Mouse (Mus musculus) hindbrain, embryonic 10.5 days (tissue): ENCODE data around the gene Reps2. TPM values are rescaled to one million over a fixed set of nuclear protein-coding genes. Genes with fewer than 3 reads are reported as not detected.
A peak's percentile ranks its signal among the peaks of the same experiment; 100 is the strongest.

ENCODE experiments used
- DNase-seq: peaks from one replicate; pipeline ENCODE4 v3.0.0-alpha.2; 2017; ENCODE audit warnings: low spot score
- H3K27ac ChIP-seq: fragments of 300-500 bp; sonication (generic); 2 replicates; pipeline ENCODE4 v1.5.1; 2016; ENCODE audit warnings: mild to moderate bottlenecking, moderate library complexity
- H3K27me3 ChIP-seq: fragments of 300-500 bp; sonication (generic); 2 replicates; pipeline ENCODE4 v1.6.1; 2016; ENCODE audit warnings: mild to moderate bottlenecking; ENCODE audit not compliant: poor library complexity, insufficient read depth, severe bottlenecking
- H3K36me3 ChIP-seq: fragments of 300-500 bp; sonication (generic); 2 replicates; pipeline ENCODE4 v1.6.1; 2016; ENCODE audit warnings: mild to moderate bottlenecking, moderate library complexity
- H3K4me1 ChIP-seq: fragments of 300-500 bp; sonication (generic); replicated peaks from 2 replicates; pipeline ENCODE4 v1.6.1; 2016; ENCODE audit warnings: mild to moderate bottlenecking
- H3K4me3 ChIP-seq: fragments of 300-500 bp; sonication (generic); 2 replicates; pipeline ENCODE4 v1.5.1; 2016; ENCODE audit warnings: mild to moderate bottlenecking, moderate library complexity
- H3K9me3 ChIP-seq: fragments of 300-500 bp; sonication (generic); 2 replicates; pipeline ENCODE4 v1.6.1; 2016; ENCODE audit warnings: mild to moderate bottlenecking, moderate library complexity
- WGBS: fragments of 180-500 bp; shearing (Covaris S2); methylation state at CpG from one replicate; pipeline ENCODE4 v1.1.7; 2016; 5-methylcytosine and 5-hydroxymethylcytosine counted together
- polyA plus RNA-seq: library from polyadenylated mRNA; unstranded; fragments of >200 nt; fragmentation: Nextera tagmentation; extraction: Ambion mirVana; gene quantifications from 2 replicates; pipeline ENCODE4 v1.2.1, GENCODE M21; 2016

The Reps2 gene
- polyA plus RNA-seq, 1 experiment from 2014 or later = 0.38 TPM

- Histone ChIP-seq H3K9me3 (no peaks in the 10 kb centered on the region), H3K4me1 (no peaks in the 10 kb centered on the region), H3K36me3 (no peaks in the 10 kb centered on the region), H3K4me3 (no peak overlapping the region), H3K27ac (no peak overlapping the region), H3K27me3 (peaks cover 67% of the 10 kb centered on the region)
- no peak for DNase-seq
- 84% methylated on average over 2 of the region's 2 CpGs for WGBS
These were observed 123.1 kb downstream of the Reps2 start for GRCm38 (mm10) chrX:162520374-162520773.

- Histone ChIP-seq H3K27me3 (peaks cover 46% of the 10 kb centered on the region), H3K9me3 (no peaks in the 10 kb centered on the region), H3K36me3 (no peaks in the 10 kb centered on the region), H3K27ac (no peak overlapping the region), H3K4me1 (no peaks in the 10 kb centered on the region), H3K4me3 (no peak overlapping the region)
- no peak for DNase-seq
- WGBS = 75% methylated on average over 2 of the region's 2 CpGs
These were observed 132.9 kb downstream of the Reps2 start for GRCm38 (mm10) chrX:162510426-162510980.

- H3K9me3 ChIP-seq = no peaks in the 10 kb centered on the region
- peaks cover 77% of the 10 kb centered on the region for H3K27me3 ChIP-seq
- WGBS = 31% methylated on average over 2 of the region's 2 CpGs
- DNase-seq = no peak
- H3K27ac ChIP-seq = peak overlapping the region; percentile 35; the same call in 1 of the 2 replicates
- no peak overlapping the region for H3K4me3 ChIP-seq
- no peaks in the 10 kb centered on the region for H3K4me1 ChIP-seq
- no peaks in the 10 kb centered on the region for H3K36me3 ChIP-seq
These were observed 138.3 kb downstream of the Reps2 start for GRCm38 (mm10) chrX:162505186-162505585.

- Histone ChIP-seq H3K36me3 (no peaks in the 10 kb centered on the region), H3K9me3 (no peaks in the 10 kb centered on the region), H3K4me3 (no peak overlapping the region), H3K27ac (0 out of 2 replicates have a peak overlapping the region, but pooled peaks have one; percentile 12), H3K4me1 (no peaks in the 10 kb centered on the region), H3K27me3 (peaks cover 65% of the 10 kb centered on the region)
- WGBS = 60% methylated on average over 2 of the region's 2 CpGs
- no peak for DNase-seq
These were observed 140.0 kb downstream of the Reps2 start for GRCm38 (mm10) chrX:162503436-162503835.

GRCm38 (mm10) chrX:162500962-162501361 is 142.5 kb downstream of the Reps2 start:
- no peaks in the 10 kb centered on the region for H3K36me3 ChIP-seq
- no peak overlapping the region for H3K4me3 ChIP-seq
- no peaks in the 10 kb centered on the region for H3K9me3 ChIP-seq
- DNase-seq = no peak
- no peaks in the 10 kb centered on the region for H3K4me1 ChIP-seq
- H3K27ac ChIP-seq = no peak overlapping the region
- 82% methylated on average over 3 of the region's 3 CpGs for WGBS
- H3K27me3 ChIP-seq = peaks cover 67% of the 10 kb centered on the region

- 52% methylated on average over 2 of the region's 2 CpGs for WGBS
- Histone ChIP-seq H3K4me1 (no peaks in the 10 kb centered on the region), H3K9me3 (no peaks in the 10 kb centered on the region), H3K27me3 (peaks cover 66% of the 10 kb centered on the region), H3K36me3 (no peaks in the 10 kb centered on the region), H3K27ac (no peak overlapping the region), H3K4me3 (no peak overlapping the region)
- no peak for DNase-seq
These were observed 147.0 kb downstream of the Reps2 start for GRCm38 (mm10) chrX:162496485-162496884.

GRCm38 (mm10) chrX:162488630-162489029 is 154.8 kb downstream of the Reps2 start:
- H3K4me1 ChIP-seq = no peaks in the 10 kb centered on the region
- H3K27me3 ChIP-seq = peaks cover 34% of the 10 kb centered on the region
- no peaks in the 10 kb centered on the region for H3K9me3 ChIP-seq
- no peaks in the 10 kb centered on the region for H3K36me3 ChIP-seq
- 69% methylated on average over 1 of the region's 1 CpGs for WGBS
- no peak overlapping the region for H3K27ac ChIP-seq
- DNase-seq = no peak
- no peak overlapping the region for H3K4me3 ChIP-seq

GRCm38 (mm10) chrX:162487734-162488133 is 155.7 kb downstream of the Reps2 start:
- no peak overlapping the region for H3K27ac ChIP-seq
- H3K4me1 ChIP-seq = no peaks in the 10 kb centered on the region
- no peaks in the 10 kb centered on the region for H3K9me3 ChIP-seq
- H3K4me3 ChIP-seq = no peak overlapping the region
- H3K36me3 ChIP-seq = no peaks in the 10 kb centered on the region
- DNase-seq = no peak
- peaks cover 34% of the 10 kb centered on the region for H3K27me3 ChIP-seq

GRCm38 (mm10) chrX:162470213-162470612 is 173.2 kb downstream of the Reps2 start:
- Histone ChIP-seq H3K36me3 (no peaks in the 10 kb centered on the region), H3K27me3 (peaks cover 32% of the 10 kb centered on the region), H3K4me3 (no peak overlapping the region), H3K4me1 (no peaks in the 10 kb centered on the region), H3K27ac (no peak overlapping the region), H3K9me3 (no peaks in the 10 kb centered on the region)
- DNase-seq = no peak
- WGBS = 78% methylated on average over 3 of the region's 3 CpGs

GRCm38 (mm10) chrX:162462156-162462555 is 181.3 kb downstream of the Reps2 start:
- H3K4me1 ChIP-seq = no peaks in the 10 kb centered on the region
- H3K4me3 ChIP-seq = no peak overlapping the region
- no peaks in the 10 kb centered on the region for H3K9me3 ChIP-seq
- no peak for DNase-seq
- no peaks in the 10 kb centered on the region for H3K36me3 ChIP-seq
- H3K27ac ChIP-seq = no peak overlapping the region
- 70% methylated on average over 5 of the region's 5 CpGs for WGBS
- peaks cover 34% of the 10 kb centered on the region for H3K27me3 ChIP-seq

- Histone ChIP-seq H3K9me3 (no peaks in the 10 kb centered on the region), H3K4me1 (no peaks in the 10 kb centered on the region), H3K27ac (no peak overlapping the region), H3K27me3 (peaks cover 37% of the 10 kb centered on the region), H3K36me3 (no peaks in the 10 kb centered on the region), H3K4me3 (no peak overlapping the region)
- whole genome bisulfite sequencing = 88% methylated on average over 1 of the region's 1 CpGs
- DNase-seq = no peak
These were observed 187.0 kb downstream of the Reps2 start for GRCm38 (mm10) chrX:162456445-162456844.

GRCm38 (mm10) chrX:162455364-162455763 is 188.1 kb downstream of the Reps2 start:
- Histone ChIP-seq H3K4me1 (no peaks in the 10 kb centered on the region), H3K27ac (no peak overlapping the region), H3K36me3 (no peaks in the 10 kb centered on the region), H3K4me3 (no peak overlapping the region), H3K9me3 (no peaks in the 10 kb centered on the region), H3K27me3 (peaks cover 43% of the 10 kb centered on the region)
- WGBS = 93% methylated on average over 1 of the region's 1 CpGs
- DNase-seq = no peak

- Histone ChIP-seq H3K4me1 (no peaks in the 10 kb centered on the region), H3K27me3 (peaks cover 45% of the 10 kb centered on the region)
- WGBS = 61% methylated on average over 7 of the region's 7 CpGs
These were observed 189.5 kb downstream of the Reps2 start for GRCm38 (mm10) chrX:162453821-162454402.

GRCm38 (mm10) chrX:162452642-162453041 is 190.8 kb downstream of the Reps2 start:
- H3K27me3 ChIP-seq = peaks cover 49% of the 10 kb centered on the region
- no peak for DNase-seq
- no peaks in the 10 kb centered on the region for H3K9me3 ChIP-seq

More at GRCm38 (mm10) chrX:162453821-162454402, 189.5 kb downstream of the Reps2 start:
- H3K36me3 ChIP-seq = no peaks in the 10 kb centered on the region
- H3K9me3 ChIP-seq = no peaks in the 10 kb centered on the region
- H3K4me3 ChIP-seq = no peak overlapping the region
- H3K27ac ChIP-seq = no peak overlapping the region
- DNase-seq = no peak

More at GRCm38 (mm10) chrX:162452642-162453041, 190.8 kb downstream of the Reps2 start:
- no peaks in the 10 kb centered on the region for H3K4me1 ChIP-seq
- H3K4me3 ChIP-seq = no peak overlapping the region
- H3K36me3 ChIP-seq = no peaks in the 10 kb centered on the region
- H3K27ac ChIP-seq = no peak overlapping the region
